Mouse (Mus musculus): ENCODE measurements around the gene Hcfc2. TPM values are rescaled to one million over a fixed set of nuclear protein-coding genes. Genes with fewer than 3 reads are reported as not detected.

Gene Hcfc2
- polyA plus RNA-seq, 1 experiment from 2014 or later: 36.5 TPM

GRCm38 (mm10) chr10:82768901-82769300, 72.9 kb downstream of the Hcfc2 start:
- no peaks in the 10 kb centered on the region for H3K9me3 ChIP-seq (replicated peaks; ENCODE audit: control insufficient read depth, low read length)
- no peaks in the 10 kb centered on the region for H3K27me3 ChIP-seq (ENCODE audit: control insufficient read depth, insufficient read depth, low read length)
- 23% methylated on average over 9 of the region's 9 CpGs for WGBS
- ATAC-seq (replicated peaks; ENCODE audit: insufficient number of reproducible peaks, low FRiP score, low TSS enrichment, low read depth) (0 out of 2 replicates have a peak, but pooled peaks have one; percentile 12), DNase-seq (ENCODE audit: low spot score) (no peak)
- H3K9ac ChIP-seq (replicated peaks; ENCODE audit: low read length): no peak overlapping the region
- H3K4me1 ChIP-seq (ENCODE audit: control insufficient read depth, insufficient read depth, low read length): no peaks in the 10 kb centered on the region
- no peak overlapping the region for H3K4me2 ChIP-seq (ENCODE audit: low read depth, low read length)
- H3K36me3 ChIP-seq (replicated peaks; ENCODE audit: control insufficient read depth, insufficient read depth, low read depth, low read length): no peaks in the 10 kb centered on the region
- H3K4me3 ChIP-seq (ENCODE audit: low read depth, low read length): no peak overlapping the region
- H3K27ac ChIP-seq (replicated peaks; ENCODE audit: low read depth, low read length): no peak overlapping the region

DNA sequence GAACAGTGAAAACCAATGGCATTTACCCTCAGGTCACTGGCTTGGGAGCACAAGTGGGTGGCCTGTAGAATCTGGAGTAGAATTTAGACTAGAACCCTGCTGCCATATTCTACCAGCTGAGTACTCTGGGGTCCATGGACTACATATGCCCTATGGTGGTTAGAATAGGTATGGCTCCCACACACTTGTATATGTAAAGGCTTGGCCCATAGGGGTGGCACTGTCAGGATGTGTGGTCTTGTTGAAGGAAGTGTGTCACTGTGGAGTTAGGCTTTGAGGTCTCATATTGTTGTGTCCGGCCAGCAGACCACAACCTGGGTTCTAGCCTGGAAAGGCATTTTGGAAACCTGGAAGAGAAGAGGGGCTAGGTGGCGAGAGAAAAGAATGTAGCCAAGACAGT, 74.8 kb downstream of the Hcfc2 start:
- WGBS: 93% methylated on average over 2 of the region's 2 CpGs

GRCm38 (mm10) chr10:82771595-82772170, 75.7 kb downstream of the Hcfc2 start:
- 77% methylated on average over 9 of the region's 9 CpGs for WGBS
- no peaks in the 10 kb centered on the region for H3K4me1 ChIP-seq (ENCODE audit: control insufficient read depth, insufficient read depth, low read length)
- no peak overlapping the region for H3K4me2 ChIP-seq (ENCODE audit: low read depth, low read length)
- no peaks in the 10 kb centered on the region for H3K9me3 ChIP-seq (replicated peaks; ENCODE audit: control insufficient read depth, low read length)
- no peaks in the 10 kb centered on the region for H3K27me3 ChIP-seq (ENCODE audit: control insufficient read depth, insufficient read depth, low read length)
- no peak overlapping the region for H3K4me3 ChIP-seq (ENCODE audit: low read depth, low read length)
- no peak overlapping the region for H3K9ac ChIP-seq (replicated peaks; ENCODE audit: low read length)
- no peak overlapping the region for H3K27ac ChIP-seq (replicated peaks; ENCODE audit: low read depth, low read length)
- DNase-seq (ENCODE audit: low spot score): no peak
- no peaks in the 10 kb centered on the region for H3K36me3 ChIP-seq (replicated peaks; ENCODE audit: control insufficient read depth, insufficient read depth, low read depth, low read length)
- no peak for ATAC-seq (replicated peaks; ENCODE audit: insufficient number of reproducible peaks, low FRiP score, low TSS enrichment, low read depth)

More for the DNA sequence above, 74.8 kb downstream of the Hcfc2 start:
- no peaks in the 10 kb centered on the region for H3K4me1 ChIP-seq (ENCODE audit: control insufficient read depth, insufficient read depth, low read length)
- no peak overlapping the region for H3K27ac ChIP-seq (replicated peaks; ENCODE audit: low read depth, low read length)
- H3K9me3 ChIP-seq (replicated peaks; ENCODE audit: control insufficient read depth, low read length): no peaks in the 10 kb centered on the region
- no peaks in the 10 kb centered on the region for H3K27me3 ChIP-seq (ENCODE audit: control insufficient read depth, insufficient read depth, low read length)
- no peaks in the 10 kb centered on the region for H3K36me3 ChIP-seq (replicated peaks; ENCODE audit: control insufficient read depth, insufficient read depth, low read depth, low read length)
- no peak for ATAC-seq (replicated peaks; ENCODE audit: insufficient number of reproducible peaks, low FRiP score, low TSS enrichment, low read depth)
- H3K4me2 ChIP-seq (ENCODE audit: low read depth, low read length): no peak overlapping the region
- DNase-seq (ENCODE audit: low spot score): no peak
- H3K9ac ChIP-seq (replicated peaks; ENCODE audit: low read length): no peak overlapping the region
- no peak overlapping the region for H3K4me3 ChIP-seq (ENCODE audit: low read depth, low read length)

- no peak for DNase-seq (ENCODE audit: low spot score)
- no peak overlapping the region for H3K4me3 ChIP-seq (ENCODE audit: low read depth, low read length)
- H3K9ac ChIP-seq (replicated peaks; ENCODE audit: low read length): no peak overlapping the region
- ATAC-seq (replicated peaks; ENCODE audit: insufficient number of reproducible peaks, low FRiP score, low TSS enrichment, low read depth): no peak
- no peak overlapping the region for H3K4me2 ChIP-seq (ENCODE audit: low read depth, low read length)
- no peaks in the 10 kb centered on the region for H3K4me1 ChIP-seq (ENCODE audit: control insufficient read depth, insufficient read depth, low read length)
- 93% methylated on average over 5 of the region's 5 CpGs for WGBS
- no peaks in the 10 kb centered on the region for H3K9me3 ChIP-seq (replicated peaks; ENCODE audit: control insufficient read depth, low read length)
- no peaks in the 10 kb centered on the region for H3K36me3 ChIP-seq (replicated peaks; ENCODE audit: control insufficient read depth, insufficient read depth, low read depth, low read length)
- no peaks in the 10 kb centered on the region for H3K27me3 ChIP-seq (ENCODE audit: control insufficient read depth, insufficient read depth, low read length)
- H3K27ac ChIP-seq (replicated peaks; ENCODE audit: low read depth, low read length): no peak overlapping the region
Measured at GRCm38 (mm10) chr10:82774841-82775240, 78.9 kb downstream of the Hcfc2 start.

DNA sequence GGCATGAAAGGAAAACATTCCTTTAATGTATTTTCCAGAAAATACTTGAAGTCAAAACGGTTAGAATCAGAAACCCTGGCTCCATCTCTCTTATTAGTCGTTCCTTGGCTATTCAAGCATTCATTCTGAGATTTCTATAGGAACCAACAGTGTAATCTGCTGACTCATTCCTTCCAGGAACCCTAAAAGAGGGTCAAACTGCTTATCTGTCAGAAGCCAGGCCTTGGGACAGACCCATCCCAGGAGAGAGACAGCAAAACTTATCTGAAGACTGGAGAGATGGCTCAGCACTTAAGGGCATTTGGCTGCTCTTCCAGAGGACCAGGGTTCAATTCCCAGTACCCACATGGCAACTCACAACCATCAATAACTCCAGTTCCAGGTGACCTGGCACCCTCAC, 81.1 kb downstream of the Hcfc2 start:
- Histone ChIP-seq H3K36me3 (replicated peaks; ENCODE audit: control insufficient read depth, insufficient read depth, low read depth, low read length) (no peaks in the 10 kb centered on the region), H3K27ac (replicated peaks; ENCODE audit: low read depth, low read length) (no peak overlapping the region), H3K4me2 (ENCODE audit: low read depth, low read length) (no peak overlapping the region), H3K4me3 (ENCODE audit: low read depth, low read length) (no peak overlapping the region), H3K9me3 (replicated peaks; ENCODE audit: control insufficient read depth, low read length) (no peaks in the 10 kb centered on the region), H3K4me1 (ENCODE audit: control insufficient read depth, insufficient read depth, low read length) (no peaks in the 10 kb centered on the region), H3K9ac (replicated peaks; ENCODE audit: low read length) (no peak overlapping the region), H3K27me3 (ENCODE audit: control insufficient read depth, insufficient read depth, low read length) (no peaks in the 10 kb centered on the region)
- WGBS: 73% methylated on average over 2 of the region's 2 CpGs
- ATAC-seq (replicated peaks; ENCODE audit: insufficient number of reproducible peaks, low FRiP score, low TSS enrichment, low read depth) (no peak), DNase-seq (ENCODE audit: low spot score) (no peak)

DNA sequence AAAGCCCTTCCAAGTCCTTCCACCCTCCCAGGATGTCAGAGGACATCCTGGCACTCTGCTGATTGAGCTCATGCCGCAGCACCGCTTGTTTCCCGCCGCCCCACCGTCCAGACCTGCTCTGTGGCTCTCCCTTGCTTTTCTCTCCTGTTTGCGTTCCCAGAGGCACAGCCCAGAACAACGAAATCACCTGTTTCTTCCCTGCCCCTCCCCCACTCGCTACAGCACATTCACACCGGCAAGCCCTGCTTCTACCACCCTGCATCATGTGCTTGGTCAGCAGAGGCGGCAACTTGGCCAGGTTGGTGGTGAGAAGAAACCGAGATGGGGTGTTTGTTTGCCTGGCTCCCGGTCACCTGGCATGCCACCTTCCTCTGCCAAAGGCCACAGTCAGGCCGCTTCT, 81.9 kb downstream of the Hcfc2 start:
- no peak overlapping the region for H3K4me2 ChIP-seq (ENCODE audit: low read depth, low read length)
- no peaks in the 10 kb centered on the region for H3K4me1 ChIP-seq (ENCODE audit: control insufficient read depth, insufficient read depth, low read length)
- ATAC-seq (replicated peaks; ENCODE audit: insufficient number of reproducible peaks, low FRiP score, low TSS enrichment, low read depth): 0 out of 2 replicates have a peak, but pooled peaks have one; percentile 11
- H3K27me3 ChIP-seq (ENCODE audit: control insufficient read depth, insufficient read depth, low read length): no peaks in the 10 kb centered on the region
- H3K9me3 ChIP-seq (replicated peaks; ENCODE audit: control insufficient read depth, low read length): no peaks in the 10 kb centered on the region
- no peak overlapping the region for H3K9ac ChIP-seq (replicated peaks; ENCODE audit: low read length)
- no peak overlapping the region for H3K4me3 ChIP-seq (ENCODE audit: low read depth, low read length)
- DNase-seq (ENCODE audit: low spot score): peak; percentile 18
- 26% methylated on average over 13 of the region's 13 CpGs for WGBS
- no peak overlapping the region for H3K27ac ChIP-seq (replicated peaks; ENCODE audit: low read depth, low read length)
- H3K36me3 ChIP-seq (replicated peaks; ENCODE audit: control insufficient read depth, insufficient read depth, low read depth, low read length): no peaks in the 10 kb centered on the region

- H3K4me3 ChIP-seq (ENCODE audit: low read depth, low read length): no peak overlapping the region
- no peak overlapping the region for H3K27ac ChIP-seq (replicated peaks; ENCODE audit: low read depth, low read length)
- ATAC-seq (replicated peaks; ENCODE audit: insufficient number of reproducible peaks, low FRiP score, low TSS enrichment, low read depth) (no peak), DNase-seq (ENCODE audit: low spot score) (no peak)
- no peaks in the 10 kb centered on the region for H3K9me3 ChIP-seq (replicated peaks; ENCODE audit: control insufficient read depth, low read length)
- no peak overlapping the region for H3K4me2 ChIP-seq (ENCODE audit: low read depth, low read length)
- no peaks in the 10 kb centered on the region for H3K27me3 ChIP-seq (ENCODE audit: control insufficient read depth, insufficient read depth, low read length)
- 75% methylated on average over 8 of the region's 8 CpGs for WGBS
- no peaks in the 10 kb centered on the region for H3K4me1 ChIP-seq (ENCODE audit: control insufficient read depth, insufficient read depth, low read length)
- no peak overlapping the region for H3K9ac ChIP-seq (replicated peaks; ENCODE audit: low read length)
- no peaks in the 10 kb centered on the region for H3K36me3 ChIP-seq (replicated peaks; ENCODE audit: control insufficient read depth, insufficient read depth, low read depth, low read length)
Measured at GRCm38 (mm10) chr10:82778791-82779549, 83.0 kb downstream of the Hcfc2 start.

- Histone ChIP-seq H3K36me3 (replicated peaks; ENCODE audit: control insufficient read depth, insufficient read depth, low read depth, low read length) (no peaks in the 10 kb centered on the region), H3K27ac (replicated peaks; ENCODE audit: low read depth, low read length) (no peak overlapping the region), H3K4me1 (ENCODE audit: control insufficient read depth, insufficient read depth, low read length) (no peaks in the 10 kb centered on the region), H3K4me2 (ENCODE audit: low read depth, low read length) (no peak overlapping the region), H3K9me3 (replicated peaks; ENCODE audit: control insufficient read depth, low read length) (no peaks in the 10 kb centered on the region), H3K27me3 (ENCODE audit: control insufficient read depth, insufficient read depth, low read length) (no peaks in the 10 kb centered on the region), H3K4me3 (ENCODE audit: low read depth, low read length) (no peak overlapping the region), H3K9ac (replicated peaks; ENCODE audit: low read length) (no peak overlapping the region)
- WGBS: 98% methylated on average over 14 of the region's 14 CpGs
- DNase-seq (ENCODE audit: low spot score) (no peak), ATAC-seq (replicated peaks; ENCODE audit: insufficient number of reproducible peaks, low FRiP score, low TSS enrichment, low read depth) (no peak)
Measured at GRCm38 (mm10) chr10:82779831-82780230, 83.9 kb downstream of the Hcfc2 start.
